Mouse (Mus musculus): Measurements from ENCODE around the gene Mrgprg.

The Mrgprg gene

GRCm38 (mm10) chr7:143766893-143767292, at the start of gene Mrgprg:
Gene Mrgprg (minus strand): TSS chr7:143766993.
- DNase-seq (ENCODE audit: low spot score), result no peak

GRCm38 (mm10) chr7:143808909-143809308, 42.1 kb upstream of the Mrgprg start:
- no peak for DNase-seq (ENCODE audit: low spot score)

- DNase-seq (ENCODE audit: low spot score), result peak; percentile 24
These were observed 38.4 kb upstream of the Mrgprg start for GRCm38 (mm10) chr7:143805199-143805624.

GRCm38 (mm10) chr7:143801195-143802065, 34.6 kb upstream of the Mrgprg start:
- DNase-seq (ENCODE audit: low spot score), result no peak

GRCm38 (mm10) chr7:143800770-143801169, 34.0 kb upstream of the Mrgprg start:
- no peak for DNase-seq (ENCODE audit: low spot score)

- no peak for DNase-seq (ENCODE audit: low spot score)
These were observed 32.0 kb upstream of the Mrgprg start for GRCm38 (mm10) chr7:143798783-143799182.

GRCm38 (mm10) chr7:143793121-143793520, 26.3 kb upstream of the Mrgprg start:
- peak; percentile 85 for DNase-seq (ENCODE audit: low spot score)

GRCm38 (mm10) chr7:143792336-143792985, 25.7 kb upstream of the Mrgprg start:
- no peak for DNase-seq (ENCODE audit: low spot score)

GRCm38 (mm10) chr7:143783996-143784829, 17.4 kb upstream of the Mrgprg start, which contains the start of gene Mrgpre:
Gene Mrgpre (minus strand): TSS chr7:143784500.
- DNase-seq (ENCODE audit: low spot score), result peak; percentile 78

- DNase-seq (ENCODE audit: low spot score), result no peak
These were observed 16.7 kb upstream of the Mrgprg start for GRCm38 (mm10) chr7:143783378-143783995.

GRCm38 (mm10) chr7:143777375-143777774, 10.6 kb upstream of the Mrgprg start:
- DNase-seq (ENCODE audit: low spot score), result no peak

- no peak for DNase-seq (ENCODE audit: low spot score)
These were observed 9.3 kb upstream of the Mrgprg start for GRCm38 (mm10) chr7:143776137-143776536.

GRCm38 (mm10) chr7:143769461-143769860, 2.7 kb upstream of the Mrgprg start:
- no peak for DNase-seq (ENCODE audit: low spot score)

- DNase-seq (ENCODE audit: low spot score), result no peak
These were observed 1.5 kb upstream of the Mrgprg start for GRCm38 (mm10) chr7:143768267-143768666.

- no peak for DNase-seq (ENCODE audit: low spot score)
These were observed 1.8 kb downstream of the Mrgprg start for GRCm38 (mm10) chr7:143764876-143765530.

- DNase-seq (ENCODE audit: low spot score), result no peak
These were observed 3.0 kb downstream of the Mrgprg start for GRCm38 (mm10) chr7:143763794-143764193.

GRCm38 (mm10) chr7:143758956-143759355, 7.8 kb downstream of the Mrgprg start:
- no peak for DNase-seq (ENCODE audit: low spot score)

GRCm38 (mm10) chr7:143757696-143758095, 9.1 kb downstream of the Mrgprg start:
- no peak for DNase-seq (ENCODE audit: low spot score)

- DNase-seq (ENCODE audit: low spot score), result peak; percentile 84
These were observed 9.8 kb downstream of the Mrgprg start for GRCm38 (mm10) chr7:143757027-143757390.

GRCm38 (mm10) chr7:143756125-143757026, 10.4 kb downstream of the Mrgprg start, which contains the start of gene Osbpl5:
Gene Osbpl5 (minus strand): TSS chr7:143756985.
- DNase-seq (ENCODE audit: low spot score), result no peak

Data from urinary bladder, postnatal 14 days (tissue).